Mouse (Mus musculus) embryonic facial prominence, embryonic 13.5 days (tissue): ENCODE measurements around the gene Klhdc8b. TPM values are rescaled to one million over a fixed set of nuclear protein-coding genes. Genes with fewer than 3 reads are reported as not detected.

Source experiments
- ATAC-seq: fragments of 200-750 bp; cut with Nextera tagmentation; 2 replicates; pipeline ENCODE4 v1.8.0; 2017; ENCODE audit warnings: low read depth; ENCODE audit not compliant: insufficient number of reproducible peaks, insufficient read depth, low FRiP score, low TSS enrichment
- H3K27ac ChIP-seq: fragments of 300-500 bp; sonication (generic); 2 replicates; pipeline ENCODE4 v1.5.1; 2015; ENCODE audit warnings: moderate library complexity, mild to moderate bottlenecking, inconsistent platforms
- H3K27me3 ChIP-seq: fragments of 300-500 bp; sonication (generic); 2 replicates; pipeline ENCODE4 v1.6.1; 2015; ENCODE audit warnings: mild to moderate bottlenecking, inconsistent platforms
- H3K36me3 ChIP-seq: fragments of 300-500 bp; sonication (generic); 2 replicates; pipeline ENCODE4 v1.6.1; 2015; ENCODE audit warnings: mild to moderate bottlenecking, inconsistent platforms
- H3K4me1 ChIP-seq: fragments of 300-500 bp; sonication (generic); 2 replicates; pipeline ENCODE4 v1.6.1; 2015; ENCODE audit warnings: inconsistent platforms
- H3K4me2 ChIP-seq: fragments of 300-500 bp; sonication (generic); 2 replicates; pipeline ENCODE4 v1.6.1; 2015; ENCODE audit warnings: moderate library complexity, mild to moderate bottlenecking, inconsistent platforms
- H3K4me3 ChIP-seq: fragments of 300-500 bp; sonication (generic); 2 replicates; pipeline ENCODE4 v1.5.1; 2015; ENCODE audit warnings: mild to moderate bottlenecking, inconsistent platforms
- H3K9ac ChIP-seq: fragments of 300-500 bp; sonication (generic); 2 replicates; pipeline ENCODE4 v1.6.1; 2015; ENCODE audit warnings: mild to moderate bottlenecking, inconsistent platforms
- H3K9me3 ChIP-seq: fragments of 300-500 bp; sonication (generic); 2 replicates; pipeline ENCODE4 v1.6.1; 2016; ENCODE audit warnings: inconsistent platforms
- WGBS: fragments of 180-500 bp; shearing (Covaris S2); methylation state at CpG from one replicate; pipeline ENCODE4 v1.1.7; 2015; ENCODE audit warnings: mixed read lengths; 5-methylcytosine and 5-hydroxymethylcytosine counted together
- polyA plus RNA-seq: library from polyadenylated mRNA; unstranded; fragments of >200 nt; fragmentation: Nextera tagmentation; extraction: Ambion mirVana; gene quantifications from 2 replicates; pipeline ENCODE4 v1.2.1, GENCODE M21; 2015

The Klhdc8b gene
- polyA plus RNA-seq, 1 experiment from 2014 or later, result 36.5 TPM

- no peak overlapping the region for H3K27ac ChIP-seq
- H3K4me3 ChIP-seq, result no peak overlapping the region
- peaks cover 24% of the 10 kb centered on the region for H3K36me3 ChIP-seq
- ATAC-seq, result no peak
- no peaks in the 10 kb centered on the region for H3K9me3 ChIP-seq
- H3K9ac ChIP-seq, result no peak overlapping the region
- WGBS, result 56% methylated on average over 9 of the region's 9 CpGs
- no peaks in the 10 kb centered on the region for H3K27me3 ChIP-seq
- H3K4me2 ChIP-seq, result no peak overlapping the region
- peaks cover 17% of the 10 kb centered on the region for H3K4me1 ChIP-seq
These were observed 16.3 kb downstream of the Klhdc8b start for GRCm38 (mm10) chr9:108445125-108445524.

- Histone ChIP-seq H3K27me3 (no peaks in the 10 kb centered on the region), H3K36me3 (no peaks in the 10 kb centered on the region), H3K9me3 (no peaks in the 10 kb centered on the region), H3K27ac (no peak overlapping the region), H3K4me2 (no peak overlapping the region), H3K9ac (no peak overlapping the region), H3K4me3 (no peak overlapping the region), H3K4me1 (peaks cover 9% of the 10 kb centered on the region; the same call in 1 of the 2 replicates)
- no peak for ATAC-seq
- WGBS, result 78% methylated on average over 11 of the region's 11 CpGs
These were observed 20.0 kb downstream of the Klhdc8b start for GRCm38 (mm10) chr9:108441236-108441919.

DNA sequence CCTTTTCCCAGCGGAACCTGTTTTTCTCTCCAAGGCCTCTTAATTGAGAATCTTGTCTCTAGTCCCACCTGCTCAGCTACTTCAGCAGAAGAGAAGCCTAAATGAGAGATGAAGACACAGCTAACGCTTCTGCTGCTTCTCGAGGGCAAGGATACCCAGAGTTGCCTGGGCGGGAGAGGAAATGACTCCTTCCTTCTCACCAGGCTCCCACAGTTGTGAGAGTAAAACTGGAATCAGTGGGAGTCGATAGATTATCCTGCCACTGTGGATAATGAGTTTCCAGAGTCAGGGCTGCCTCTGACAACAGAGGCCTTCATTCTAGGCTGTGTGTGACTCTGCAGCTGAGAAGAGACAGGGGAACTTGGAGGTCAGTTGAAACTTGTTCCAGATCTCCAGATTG, 20.9 kb downstream of the Klhdc8b start:
- no peaks in the 10 kb centered on the region for H3K9me3 ChIP-seq
- H3K36me3 ChIP-seq, result no peaks in the 10 kb centered on the region
- no peak overlapping the region for H3K9ac ChIP-seq
- no peaks in the 10 kb centered on the region for H3K27me3 ChIP-seq
- WGBS, result 77% methylated on average over 5 of the region's 5 CpGs
- H3K4me2 ChIP-seq, result no peak overlapping the region
- no peak for ATAC-seq
- no peak overlapping the region for H3K4me3 ChIP-seq
- H3K4me1 ChIP-seq, result peaks cover 9% of the 10 kb centered on the region; the same call in 1 of the 2 replicates
- H3K27ac ChIP-seq, result no peak overlapping the region

DNA sequence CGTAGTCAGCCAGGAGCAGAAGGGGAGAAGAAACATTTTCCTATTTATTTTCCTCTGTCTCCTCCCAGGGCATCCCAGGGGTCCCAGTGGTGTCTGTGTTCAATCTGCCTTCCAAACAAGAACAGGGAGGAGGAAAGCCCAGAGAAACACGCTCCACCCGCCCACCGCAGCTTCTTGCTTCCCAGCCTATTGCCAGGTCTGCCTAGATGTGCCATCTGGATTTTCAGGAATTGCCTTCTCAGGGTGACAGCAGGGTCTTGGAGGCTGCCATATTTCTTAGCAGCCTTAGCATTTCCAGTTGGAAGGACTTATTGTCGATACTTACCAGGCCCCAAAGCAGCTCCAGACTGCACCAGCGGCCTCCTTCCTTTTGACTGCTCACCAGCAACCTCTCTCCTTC, 22.2 kb downstream of the Klhdc8b start:
- Histone ChIP-seq H3K9me3 (no peaks in the 10 kb centered on the region), H3K36me3 (no peaks in the 10 kb centered on the region), H3K27ac (peak overlapping the region; percentile 63), H3K4me3 (no peak overlapping the region), H3K4me1 (peaks cover 9% of the 10 kb centered on the region; the same call in 1 of the 2 replicates), H3K27me3 (no peaks in the 10 kb centered on the region), H3K4me2 (no peak overlapping the region), H3K9ac (no peak overlapping the region)
- no peak for ATAC-seq
- 65% methylated on average over 6 of the region's 6 CpGs for WGBS

- H3K4me2 ChIP-seq, result no peak within 1 kb of the TSS
- no peak within 1 kb of the TSS for H3K4me3 ChIP-seq
- 75% methylated on average over 3 of the region's 3 CpGs for WGBS
- H3K9me3 ChIP-seq, result no peaks in the 10 kb centered on the region
- no peak within 1 kb of the TSS for H3K9ac ChIP-seq
- no peak within 1 kb of the TSS for H3K27ac ChIP-seq
- peaks cover 7% of the 10 kb centered on the region; the same call in 1 of the 2 replicates for H3K4me1 ChIP-seq
- ATAC-seq, result no peak
- H3K27me3 ChIP-seq, result no peaks in the 10 kb centered on the region
- H3K36me3 ChIP-seq, result no peaks in the 10 kb centered on the region
These were observed 25.2 kb downstream of the Klhdc8b start, which contains the start of gene BC048562 for GRCm38 (mm10) chr9:108436182-108436581. TSS of gene BC048562 (plus strand) at chr9:108436482.

- H3K9me3 ChIP-seq, result no peaks in the 10 kb centered on the region
- H3K36me3 ChIP-seq, result no peaks in the 10 kb centered on the region
- H3K27ac ChIP-seq, result no peak overlapping the region
- H3K4me2 ChIP-seq, result peak overlapping the region; percentile 52
- no peak for ATAC-seq
- no peaks in the 10 kb centered on the region for H3K4me1 ChIP-seq
- 47% methylated on average over 32 of the region's 32 CpGs for WGBS
- no peaks in the 10 kb centered on the region for H3K27me3 ChIP-seq
- peak overlapping the region; percentile 25 for H3K4me3 ChIP-seq
- H3K9ac ChIP-seq, result 0 out of 2 replicates have a peak overlapping the region, but pooled peaks have one; percentile 7
These were observed 29.8 kb downstream of the Klhdc8b start for GRCm38 (mm10) chr9:108431431-108432067.

- no peak for ATAC-seq
- H3K4me3 ChIP-seq, result no peak within 1 kb of the TSS
- no peak within 1 kb of the TSS for H3K27ac ChIP-seq
- no peak within 1 kb of the TSS for H3K9ac ChIP-seq
- H3K4me2 ChIP-seq, result no peak within 1 kb of the TSS
- no peaks in the 10 kb centered on the region for H3K4me1 ChIP-seq
- no peaks in the 10 kb centered on the region for H3K9me3 ChIP-seq
- no peaks in the 10 kb centered on the region for H3K27me3 ChIP-seq
- no peaks in the 10 kb centered on the region for H3K36me3 ChIP-seq
These were observed 33.0 kb downstream of the Klhdc8b start, which contains the start of gene Ccdc36 for GRCm38 (mm10) chr9:108428384-108428783. TSS of gene Ccdc36 (minus strand) at chr9:108428484.

GRCm38 (mm10) chr9:108412221-108412620, 49.2 kb downstream of the Klhdc8b start:
- H3K4me1 ChIP-seq, result no peaks in the 10 kb centered on the region
- no peak overlapping the region for H3K4me2 ChIP-seq
- H3K9ac ChIP-seq, result no peak overlapping the region
- H3K27me3 ChIP-seq, result no peaks in the 10 kb centered on the region
- no peaks in the 10 kb centered on the region for H3K36me3 ChIP-seq
- H3K9me3 ChIP-seq, result no peaks in the 10 kb centered on the region
- no peak overlapping the region for H3K4me3 ChIP-seq
- no peak overlapping the region for H3K27ac ChIP-seq
- ATAC-seq, result no peak
- 77% methylated on average over 1 of the region's 1 CpGs for WGBS

DNA sequence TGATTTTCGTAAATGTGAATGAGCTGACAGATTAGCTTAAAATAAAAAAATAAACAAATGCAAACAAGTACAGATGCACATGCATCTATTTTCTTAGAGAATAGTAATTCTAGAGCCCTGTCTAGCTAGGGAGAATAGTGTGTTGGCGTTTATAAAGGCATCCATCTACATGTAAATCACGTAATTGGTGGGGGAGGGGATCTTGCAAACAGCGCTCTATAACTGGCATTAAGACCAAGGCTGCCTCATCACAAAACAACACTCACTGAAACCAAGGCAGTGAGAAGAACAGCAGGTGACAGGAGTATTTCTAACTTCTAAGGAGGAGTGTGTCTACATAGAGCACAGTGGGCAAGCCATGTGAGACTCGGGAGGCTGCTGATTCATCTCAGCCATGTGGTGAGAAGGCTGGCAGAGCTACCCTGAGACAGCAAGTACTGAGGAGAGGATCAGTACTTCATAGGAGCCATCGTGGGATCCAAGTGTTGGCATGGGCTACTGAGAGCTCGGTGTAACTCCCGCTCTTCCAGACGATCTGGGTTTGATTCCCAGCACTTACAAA, 49.9 kb downstream of the Klhdc8b start:
- Histone ChIP-seq H3K9ac (no peak overlapping the region), H3K27ac (no peak overlapping the region), H3K4me3 (no peak overlapping the region), H3K9me3 (no peaks in the 10 kb centered on the region), H3K4me1 (no peaks in the 10 kb centered on the region), H3K27me3 (no peaks in the 10 kb centered on the region), H3K36me3 (no peaks in the 10 kb centered on the region), H3K4me2 (no peak overlapping the region)
- WGBS, result 72% methylated on average over 9 of the region's 9 CpGs
- no peak for ATAC-seq

- no peak for ATAC-seq
- Histone ChIP-seq H3K36me3 (no peaks in the 10 kb centered on the region), H3K27ac (no peak overlapping the region), H3K9me3 (no peaks in the 10 kb centered on the region), H3K9ac (no peak overlapping the region), H3K4me1 (no peaks in the 10 kb centered on the region), H3K4me2 (no peak overlapping the region), H3K4me3 (no peak overlapping the region), H3K27me3 (no peaks in the 10 kb centered on the region)
- WGBS, result 85% methylated on average over 4 of the region's 4 CpGs
These were observed 51.8 kb downstream of the Klhdc8b start for GRCm38 (mm10) chr9:108409535-108409934.

GRCm38 (mm10) chr9:108404451-108404850, 56.9 kb downstream of the Klhdc8b start:
- no peaks in the 10 kb centered on the region for H3K36me3 ChIP-seq
- H3K4me2 ChIP-seq, result no peak overlapping the region
- H3K27ac ChIP-seq, result no peak overlapping the region
- ATAC-seq, result no peak
- WGBS, result 84% methylated on average over 8 of the region's 8 CpGs
- no peaks in the 10 kb centered on the region for H3K9me3 ChIP-seq
- no peak overlapping the region for H3K9ac ChIP-seq
- no peaks in the 10 kb centered on the region for H3K27me3 ChIP-seq
- H3K4me1 ChIP-seq, result 0 out of 2 replicates have a peak, but pooled peaks cover 7% of the 10 kb centered on the region
- no peak overlapping the region for H3K4me3 ChIP-seq

GRCm38 (mm10) chr9:108403081-108403480, 58.3 kb downstream of the Klhdc8b start:
- Histone ChIP-seq H3K9ac (no peak overlapping the region), H3K27me3 (no peaks in the 10 kb centered on the region), H3K4me3 (no peak overlapping the region), H3K4me1 (0 out of 2 replicates have a peak, but pooled peaks cover 7% of the 10 kb centered on the region), H3K36me3 (no peaks in the 10 kb centered on the region), H3K9me3 (no peaks in the 10 kb centered on the region), H3K4me2 (no peak overlapping the region), H3K27ac (no peak overlapping the region)
- 76% methylated on average over 4 of the region's 4 CpGs for WGBS
- ATAC-seq, result no peak
